15 mouse cellular contexts compared by ENCODE assay signal in genomic region chr4:96968545-96969164, GRCm38 (mm10).
DNase-seq lines count a peak whose midpoint lies in the region; ATAC-seq and TF ChIP-seq lines count a peak whose summit lies in the region.
"Had no signal": no experiment of that assay in that cellular context is flagged by ENCODE, and none has a peak within 500 bp of the region (broad histone marks: within the 10 kb centered on the region; RNA-seq: fewer than 3 reads in every experiment).

No protein-coding gene starts in this region.

- ATAC-seq in forebrain, embryonic 11.5 days (replicated peaks; ENCODE audit: low FRiP score), result peak; percentile 66; the same call in 1 of the 2 replicates
- 0 out of 2 replicates have a peak, but pooled peaks have one; percentile 59 for ATAC-seq in neural tube, embryonic 11.5 days (ENCODE audit: insufficient read depth, low FRiP score, low TSS enrichment)
- peak; percentile 81 for ATAC-seq in neural tube, embryonic 12.5 days (ENCODE audit: low FRiP score, low read depth)

- no peak overlapping the region for H3K4me3 ChIP-seq in forebrain, embryonic 11.5 days (ENCODE audit: low read depth, low read length)
- no peak overlapping the region for H3K4me3 ChIP-seq in forebrain, embryonic 10.5 days
- no peak overlapping the region for H3K4me3 ChIP-seq in neural tube, embryonic 11.5 days (ENCODE audit: low read depth, low read length)
- no peak overlapping the region for H3K4me3 ChIP-seq in layer of hippocampus, adult 2 months
- no peak overlapping the region for H3K4me3 ChIP-seq in neural tube, embryonic 12.5 days
- H3K4me3 ChIP-seq: embryonic facial prominence, embryonic 12.5 days had no signal

- H3K4me1 ChIP-seq in forebrain, embryonic 11.5 days (replicated peaks; ENCODE audit: control insufficient read depth, insufficient read depth, low read length), result no peaks in the 10 kb centered on the region
- no peaks in the 10 kb centered on the region for H3K4me1 ChIP-seq in forebrain, embryonic 10.5 days
- H3K4me1 ChIP-seq in neural tube, embryonic 11.5 days (ENCODE audit: control insufficient read depth, insufficient read depth, low read length), result no peaks in the 10 kb centered on the region
- no peaks in the 10 kb centered on the region for H3K4me1 ChIP-seq in neural tube, embryonic 12.5 days
- H3K4me1 ChIP-seq: embryonic facial prominence, embryonic 12.5 days had no signal

- no peak overlapping the region for H3K27ac ChIP-seq in forebrain, embryonic 11.5 days (ENCODE audit: low read depth, low read length)
- H3K27ac ChIP-seq in forebrain, embryonic 10.5 days, result no peak overlapping the region
- H3K27ac ChIP-seq in neural tube, embryonic 11.5 days (ENCODE audit: low read depth, low read length), result no peak overlapping the region
- peak overlapping the region; percentile 60 for H3K27ac ChIP-seq in layer of hippocampus, adult 2 months
- no peak overlapping the region for H3K27ac ChIP-seq in neural tube, embryonic 12.5 days
- H3K27ac ChIP-seq: embryonic facial prominence, embryonic 12.5 days; macrophage had no signal

- no peaks in the 10 kb centered on the region for H3K36me3 ChIP-seq in forebrain, embryonic 11.5 days (ENCODE audit: control insufficient read depth, insufficient read depth, low read length)
- H3K36me3 ChIP-seq in forebrain, embryonic 10.5 days (replicated peaks), result no peaks in the 10 kb centered on the region
- no peaks in the 10 kb centered on the region for H3K36me3 ChIP-seq in neural tube, embryonic 11.5 days (ENCODE audit: control insufficient read depth, insufficient read depth, low read length)
- no peaks in the 10 kb centered on the region for H3K36me3 ChIP-seq in neural tube, embryonic 12.5 days
- H3K36me3 ChIP-seq: embryonic facial prominence, embryonic 12.5 days; G1E had no signal

- H3K9me3 ChIP-seq in forebrain, embryonic 11.5 days (ENCODE audit: control insufficient read depth, low read length), result no peaks in the 10 kb centered on the region
- no peaks in the 10 kb centered on the region for H3K9me3 ChIP-seq in forebrain, embryonic 10.5 days
- no peaks in the 10 kb centered on the region for H3K9me3 ChIP-seq in neural tube, embryonic 11.5 days (ENCODE audit: control insufficient read depth, low read length)
- H3K9me3 ChIP-seq in neural tube, embryonic 12.5 days, result no peaks in the 10 kb centered on the region
- H3K9me3 ChIP-seq: embryonic facial prominence, embryonic 12.5 days; G1E had no signal

- no peak overlapping the region for H3K4me2 ChIP-seq in forebrain, embryonic 11.5 days (ENCODE audit: low read depth, low read length, severe bottlenecking)
- no peak overlapping the region for H3K4me2 ChIP-seq in neural tube, embryonic 11.5 days (ENCODE audit: low read depth)
- no peak overlapping the region for H3K4me2 ChIP-seq in neural tube, embryonic 12.5 days (replicated peaks)
- H3K4me2 ChIP-seq: embryonic facial prominence, embryonic 12.5 days had no signal

- 76% methylated on average over 10 of the region's 10 CpGs for WGBS in forebrain, embryonic 11.5 days
- WGBS in forebrain, embryonic 10.5 days, result 85% methylated on average over 10 of the region's 10 CpGs
- WGBS in neural tube, embryonic 11.5 days, result 69% methylated on average over 10 of the region's 10 CpGs
- 61% methylated on average over 10 of the region's 10 CpGs for WGBS in neural tube, embryonic 12.5 days

- no peak for DNase-seq in forebrain, embryonic 11.5 days (ENCODE audit: low spot score)
- no peak for DNase-seq in forebrain, embryonic 10.5 days (ENCODE audit: extremely low spot score, low spot score)
- no peak for DNase-seq in neural tube, embryonic 11.5 days (ENCODE audit: low spot score)
- no peak for DNase-seq in neural tube, embryonic 10.5 days (ENCODE audit: extremely low spot score, low spot score)
- peak; percentile 33 to 50 for DNase-seq in layer of hippocampus, adult 2 months (ENCODE audit: low spot score in 2 of 2)
- DNase-seq in lung, adult 18-20 months, result no peak
- no peak for DNase-seq in gastrocnemius, adult 18-20 months (ENCODE audit: low spot score)
- DNase-seq: adrenal gland, adult 8-10 months; cerebellum, adult 11-12 months; gastrocnemius, postnatal 36 days; heart, postnatal 14 days had no signal

- H3K27me3 ChIP-seq in forebrain, embryonic 11.5 days (ENCODE audit: control insufficient read depth, insufficient read depth, low read length), result no peaks in the 10 kb centered on the region
- H3K27me3 ChIP-seq in forebrain, embryonic 10.5 days (ENCODE audit: poor library complexity, severe bottlenecking), result no peaks in the 10 kb centered on the region
- H3K27me3 ChIP-seq in neural tube, embryonic 11.5 days (ENCODE audit: control insufficient read depth, insufficient read depth, low read length), result no peaks in the 10 kb centered on the region
- no peaks in the 10 kb centered on the region for H3K27me3 ChIP-seq in neural tube, embryonic 12.5 days (replicated peaks)
- H3K27me3 ChIP-seq: embryonic facial prominence, embryonic 12.5 days had no signal

- no peak overlapping the region for H3K9ac ChIP-seq in forebrain, embryonic 11.5 days (ENCODE audit: low read length)
- no peak overlapping the region for H3K9ac ChIP-seq in neural tube, embryonic 11.5 days (ENCODE audit: low read length)
- no peak overlapping the region for H3K9ac ChIP-seq in neural tube, embryonic 12.5 days
- H3K9ac ChIP-seq: embryonic facial prominence, embryonic 12.5 days had no signal

- TF ChIP-seq CTCF in layer of hippocampus, adult 2 months (conservative IDR thresholded peaks at IDR 0.05), result no peak

Comparison
In these comparisons a context has a peak if more than half of its experiments do, and no peak if none do; other contexts are left out.
1. DNase-seq: peak in layer of hippocampus, adult 2 months (2 of 2); none in forebrain, embryonic 11.5 days (single experiment), forebrain, embryonic 10.5 days (single experiment), neural tube, embryonic 11.5 days (single experiment), neural tube, embryonic 10.5 days (single experiment), lung, adult 18-20 months (0 of 2) and gastrocnemius, adult 18-20 months (single experiment).
2. Peak in every context shown above with its lines, with median percentiles within 50 percentile points of each other: ATAC-seq.